Mouse (Mus musculus): Measurements from ENCODE around the gene H2-Q10.
A peak's percentile ranks its signal among the peaks of the same experiment; 100 is the strongest.
"Not testable (repeated sequence)": the region's sequence is repeated elsewhere in the genome, so short reads cannot be mapped to it uniquely, and the experiment has no call there.

The H2-Q10 gene

DNA sequence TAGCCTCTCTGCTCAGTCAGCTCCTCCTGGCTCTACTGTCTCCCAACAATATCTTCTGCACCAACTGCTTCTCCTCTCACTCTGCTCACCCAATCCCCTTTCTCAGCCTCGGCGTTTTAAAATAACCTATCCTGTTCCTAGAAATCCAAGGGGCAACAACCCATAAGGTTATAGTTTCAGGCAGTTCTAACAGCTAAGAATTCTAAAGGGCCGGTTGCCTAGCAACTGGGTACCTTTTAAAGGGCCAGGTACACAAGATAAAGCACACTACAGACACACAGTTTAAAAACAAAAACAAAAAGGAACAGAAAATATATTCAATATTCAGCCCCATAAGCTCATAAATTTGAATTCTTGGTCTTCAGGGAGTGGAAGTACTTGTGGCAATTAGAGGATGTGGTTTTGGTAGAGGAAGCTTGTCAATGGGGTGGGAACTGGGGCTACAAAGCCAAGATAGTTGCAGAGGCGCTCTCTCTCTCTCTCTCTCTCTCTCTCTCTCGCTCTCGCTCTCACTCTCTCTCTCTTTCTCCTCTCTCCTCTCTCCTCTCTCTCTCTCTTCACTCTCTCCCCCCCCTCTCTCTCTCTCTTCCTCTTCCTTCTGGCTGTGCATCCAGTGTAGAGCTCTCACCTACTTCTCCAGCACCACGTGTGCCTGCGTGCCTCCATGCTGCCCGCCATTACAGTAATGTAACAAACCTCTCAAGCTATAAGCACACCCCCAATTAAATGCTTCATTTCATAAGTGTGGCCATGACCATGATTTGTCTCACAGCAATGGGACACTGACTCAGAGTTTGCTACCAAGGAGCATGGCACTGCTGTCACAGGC is 9.2 kb upstream of the H2-Q10 start:
- DNase-seq (ENCODE audit: low spot score), result not testable (repeated sequence)

GRCm38 (mm10) chr17:35465651-35466050 is 4.2 kb upstream of the H2-Q10 start:
- DNase-seq (ENCODE audit: low spot score), result not testable (repeated sequence)

- DNase-seq (ENCODE audit: low spot score), result not testable (repeated sequence)
Measured at GRCm38 (mm10) chr17:35468936-35469335, 953 bp upstream of the H2-Q10 start.

DNA sequence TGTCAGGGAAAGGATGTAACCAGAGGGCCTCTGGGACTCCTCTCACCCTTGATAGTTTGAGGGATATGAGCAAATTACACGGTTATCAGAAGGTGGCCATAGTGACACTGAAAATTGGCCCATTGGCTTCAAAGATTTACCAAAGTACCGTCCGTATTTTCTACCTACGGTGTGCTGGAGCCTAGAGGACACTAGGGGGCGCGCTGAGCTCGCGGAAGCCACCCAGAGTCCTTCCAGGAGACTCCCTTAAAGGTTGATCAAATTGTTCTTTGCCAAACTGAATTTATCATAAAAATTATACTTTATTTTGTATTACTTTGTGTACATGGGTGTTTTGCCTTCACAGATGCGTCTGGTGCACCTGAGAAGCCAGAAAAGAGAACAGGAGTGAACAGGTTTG is 14.2 kb downstream of the H2-Q10 start:
- DNase-seq (ENCODE audit: low spot score), result peak; percentile 9

DNA sequence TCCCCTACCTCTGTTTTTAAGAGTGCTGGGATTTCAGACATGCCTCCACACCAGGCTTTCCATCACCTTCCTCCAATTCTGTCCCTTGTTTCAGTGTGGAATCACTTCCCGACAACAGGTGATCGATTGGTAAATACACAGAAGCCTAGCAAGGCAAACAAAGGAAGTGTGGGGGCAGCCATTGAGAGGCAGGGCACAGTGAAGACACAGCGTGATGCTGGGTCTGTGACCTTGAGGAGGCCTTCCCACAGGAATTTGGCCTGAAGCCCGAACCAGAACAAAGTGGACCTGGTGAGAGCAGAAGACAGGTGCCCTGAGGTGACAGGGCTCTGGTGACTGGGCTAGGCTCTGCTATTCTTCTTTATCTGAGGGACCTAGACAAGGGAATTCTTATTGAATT is 15.8 kb downstream of the H2-Q10 start:
- DNase-seq (ENCODE audit: low spot score), result no peak

DNA sequence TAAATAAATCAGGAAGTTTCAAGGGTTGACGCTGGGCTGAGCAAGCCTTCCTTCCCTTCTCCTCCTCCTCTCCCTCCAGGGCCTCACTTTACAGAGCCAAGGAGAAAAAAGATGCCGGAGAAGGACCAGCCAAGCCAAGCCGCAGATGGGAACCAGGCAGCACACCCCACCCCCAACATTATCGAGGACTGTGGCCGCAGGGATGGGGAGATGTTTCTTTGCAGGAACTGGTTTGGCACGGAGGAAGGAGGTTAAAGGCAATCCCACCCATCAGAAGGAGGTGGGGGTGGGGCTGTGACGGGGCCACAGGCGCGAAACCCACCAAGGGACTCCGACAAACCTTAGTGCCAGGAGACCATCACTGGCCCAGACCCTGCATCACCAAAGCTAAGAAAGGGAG is 16.8 kb downstream of the H2-Q10 start:
- DNase-seq (ENCODE audit: low spot score), result no peak

DNA sequence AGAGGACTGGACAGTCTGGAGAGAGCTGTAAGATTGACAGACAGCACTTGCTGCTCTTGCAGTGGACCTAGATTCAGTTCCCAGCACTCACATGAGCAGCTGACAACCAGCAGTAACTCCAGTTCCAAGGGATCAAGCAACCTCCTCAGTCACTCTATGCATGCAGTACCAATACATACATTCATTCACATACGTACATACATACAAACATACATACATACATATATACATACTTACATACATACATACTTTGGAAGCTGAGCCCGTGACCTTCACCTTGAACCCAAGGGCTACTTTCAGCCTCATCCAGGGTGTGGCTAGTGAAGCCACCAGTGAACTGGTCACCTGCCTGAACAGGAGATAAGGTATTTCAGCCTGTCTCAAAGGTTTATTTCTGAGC is 18.2 kb downstream of the H2-Q10 start:
- no peak for DNase-seq (ENCODE audit: low spot score)

DNA sequence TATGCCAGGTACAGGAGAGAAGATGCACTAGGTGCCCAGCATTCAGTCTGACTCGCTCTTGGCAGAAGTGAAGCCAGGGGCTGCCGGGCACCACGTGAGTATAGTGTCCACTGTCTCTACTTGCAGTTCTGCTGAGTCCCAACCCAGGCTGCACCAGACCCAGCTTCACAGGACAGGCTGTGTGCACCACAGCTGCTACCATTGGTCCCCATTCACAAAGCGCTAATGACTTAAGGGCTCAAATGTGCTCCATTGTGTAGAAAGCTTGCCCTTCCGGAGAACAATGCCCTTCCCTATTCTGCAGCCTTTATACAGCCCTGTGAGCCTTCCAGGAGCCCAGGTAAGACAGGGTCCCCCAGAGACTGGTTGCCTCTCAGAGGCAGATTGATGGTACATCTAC is 20.4 kb downstream of the H2-Q10 start:
- no peak for DNase-seq (ENCODE audit: low spot score)

DNA sequence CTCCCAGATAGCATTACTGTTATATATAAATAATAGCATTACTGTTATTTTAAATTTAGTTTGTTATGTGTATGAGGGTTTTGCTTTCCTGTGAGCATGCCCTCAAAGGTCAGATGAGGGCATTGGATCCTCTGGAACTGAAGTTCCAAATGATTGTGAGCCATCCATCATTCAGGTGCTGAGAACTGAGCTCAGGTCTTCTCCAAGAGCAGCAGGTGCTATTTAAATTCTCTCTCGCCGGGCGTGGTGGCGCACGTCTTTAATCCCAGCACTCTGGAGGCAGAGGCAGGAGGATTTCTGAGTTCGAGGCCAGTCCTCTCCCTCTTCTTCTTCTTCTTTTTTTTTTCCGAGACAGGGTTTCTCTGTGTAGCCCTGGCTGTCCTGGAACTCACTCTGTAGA is 27.2 kb downstream of the H2-Q10 start:
- DNase-seq (ENCODE audit: low spot score), result no peak

DNA sequence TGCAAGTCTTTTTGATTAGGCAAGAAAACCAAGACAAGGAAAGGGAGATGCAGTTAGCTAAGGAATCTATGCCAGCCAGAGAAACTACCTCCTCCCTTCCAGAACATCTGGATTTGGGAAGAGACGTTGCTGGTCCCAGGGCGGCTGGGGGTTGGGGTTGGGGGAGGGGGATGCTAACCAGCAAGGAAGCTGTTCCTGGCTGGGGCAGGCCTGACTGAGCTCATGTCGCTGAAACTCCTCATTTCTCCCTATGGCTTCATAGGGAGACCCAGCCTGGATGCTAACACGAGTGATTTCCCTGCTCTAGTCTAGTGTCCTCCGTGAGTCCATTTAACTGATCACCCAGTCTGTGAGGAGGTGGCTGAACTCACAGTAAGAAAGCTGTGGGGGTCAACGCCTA is 32.3 kb downstream of the H2-Q10 start:
- no peak for DNase-seq (ENCODE audit: low spot score)

DNA sequence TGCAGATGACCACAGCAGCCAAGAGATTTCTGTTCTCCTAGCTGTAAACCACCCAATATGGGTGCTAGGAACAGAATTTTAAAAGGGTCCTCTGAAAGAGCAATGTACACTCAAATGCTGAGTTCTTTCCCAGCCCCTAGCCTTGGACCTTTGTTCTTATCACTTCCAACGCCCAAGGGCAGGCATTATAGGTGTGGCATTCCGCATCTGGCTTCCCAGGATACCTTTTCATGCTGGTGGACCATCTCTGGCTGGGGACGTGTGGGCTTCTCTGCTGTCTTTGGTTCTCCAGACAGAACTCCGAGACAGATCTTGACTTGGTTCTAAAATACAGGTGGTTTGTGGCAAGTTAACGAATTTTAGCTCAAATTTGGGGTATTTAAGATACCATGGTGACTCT is 32.9 kb downstream of the H2-Q10 start:
- no peak for DNase-seq (ENCODE audit: low spot score)

DNA sequence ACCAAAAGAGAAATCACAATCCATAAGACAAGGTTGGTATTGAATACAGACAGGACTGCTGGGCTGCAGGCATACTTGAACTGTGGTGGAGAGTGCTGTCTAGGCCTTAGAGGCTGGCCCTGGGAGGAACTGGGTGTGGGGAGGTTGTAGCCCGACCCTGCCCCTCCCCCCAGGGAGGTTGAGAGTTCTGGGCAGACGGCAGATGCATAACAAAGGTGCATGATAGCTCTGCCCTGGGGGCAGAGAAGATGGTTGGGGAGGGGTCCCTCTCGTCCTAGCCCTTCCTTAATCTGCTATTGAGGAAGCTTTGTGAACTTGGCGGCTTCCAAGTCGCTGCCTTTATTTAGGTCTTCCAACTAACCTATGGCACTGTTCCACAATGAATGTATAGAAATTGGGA is 34.0 kb downstream of the H2-Q10 start:
- DNase-seq (ENCODE audit: low spot score), result no peak

GRCm38 (mm10) chr17:35504628-35505481 is 35.0 kb downstream of the H2-Q10 start:
- DNase-seq (ENCODE audit: low spot score), result no peak

DNA sequence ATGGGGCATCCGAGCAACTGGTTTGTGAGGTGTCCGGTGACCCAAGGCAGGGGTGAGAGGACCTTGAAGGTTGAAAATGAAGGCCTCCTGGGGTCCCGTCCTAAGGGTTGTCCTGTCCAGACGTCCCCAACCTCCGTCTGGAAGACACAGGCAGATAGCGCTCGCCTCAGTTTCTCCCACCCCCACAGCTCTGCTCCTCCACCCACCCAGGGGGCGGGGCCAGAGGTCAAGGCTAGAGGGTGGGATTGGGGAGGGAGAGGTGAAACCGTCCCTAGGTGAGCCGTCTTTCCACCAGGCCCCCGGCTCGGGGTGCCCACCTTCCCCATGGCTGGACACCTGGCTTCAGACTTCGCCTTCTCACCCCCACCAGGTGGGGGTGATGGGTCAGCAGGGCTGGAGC is 35.9 kb downstream of the H2-Q10 start, which contains the start of gene Pou5f1:
TSS of gene Pou5f1 (plus strand) at position 243 of the 400 bp plus-strand sequence.
- DNase-seq (ENCODE audit: low spot score), result no peak

- no peak for DNase-seq (ENCODE audit: low spot score)
Measured at GRCm38 (mm10) chr17:35506881-35507280, 37.0 kb downstream of the H2-Q10 start.

DNA sequence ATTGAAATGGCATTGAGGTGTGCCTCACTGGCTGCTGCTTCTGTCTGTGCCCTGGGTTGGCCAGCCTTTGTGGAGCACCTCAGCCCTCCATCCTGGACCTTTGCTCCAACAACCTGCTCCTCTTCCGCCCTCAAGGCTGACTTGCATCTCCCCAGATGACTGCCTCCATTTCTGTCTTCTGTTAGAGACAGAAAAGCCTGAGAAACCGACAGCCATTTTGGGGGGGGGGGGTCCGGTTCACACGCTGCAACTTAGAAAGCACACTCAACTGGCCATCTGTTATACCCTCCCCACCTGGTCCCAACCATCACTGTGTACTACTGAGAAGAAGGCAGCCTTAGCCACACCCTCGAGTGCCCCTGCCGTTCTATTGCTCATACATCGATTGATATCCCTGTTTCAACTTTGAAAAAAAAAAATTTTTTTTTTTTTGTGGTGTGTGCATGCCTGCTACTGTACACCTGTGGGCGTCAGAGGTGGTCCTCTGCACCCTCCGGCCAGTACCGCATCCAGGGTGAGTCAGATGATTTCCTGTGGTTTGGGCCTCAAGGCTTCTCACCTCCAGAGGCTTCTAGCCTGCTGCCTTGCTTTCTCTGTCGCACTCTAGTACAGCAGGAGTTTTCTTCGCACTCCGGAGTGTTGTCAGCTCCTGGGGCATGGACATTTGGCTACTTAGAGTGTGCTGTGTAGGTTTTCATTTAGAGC is 37.8 kb downstream of the H2-Q10 start:
- no peak for DNase-seq (ENCODE audit: low spot score)

- DNase-seq (ENCODE audit: low spot score), result not testable (repeated sequence)
Measured at GRCm38 (mm10) chr17:35508279-35508678, 38.4 kb downstream of the H2-Q10 start.

- DNase-seq (ENCODE audit: low spot score), result no peak
Measured at GRCm38 (mm10) chr17:35509284-35509683, 39.4 kb downstream of the H2-Q10 start.

DNA sequence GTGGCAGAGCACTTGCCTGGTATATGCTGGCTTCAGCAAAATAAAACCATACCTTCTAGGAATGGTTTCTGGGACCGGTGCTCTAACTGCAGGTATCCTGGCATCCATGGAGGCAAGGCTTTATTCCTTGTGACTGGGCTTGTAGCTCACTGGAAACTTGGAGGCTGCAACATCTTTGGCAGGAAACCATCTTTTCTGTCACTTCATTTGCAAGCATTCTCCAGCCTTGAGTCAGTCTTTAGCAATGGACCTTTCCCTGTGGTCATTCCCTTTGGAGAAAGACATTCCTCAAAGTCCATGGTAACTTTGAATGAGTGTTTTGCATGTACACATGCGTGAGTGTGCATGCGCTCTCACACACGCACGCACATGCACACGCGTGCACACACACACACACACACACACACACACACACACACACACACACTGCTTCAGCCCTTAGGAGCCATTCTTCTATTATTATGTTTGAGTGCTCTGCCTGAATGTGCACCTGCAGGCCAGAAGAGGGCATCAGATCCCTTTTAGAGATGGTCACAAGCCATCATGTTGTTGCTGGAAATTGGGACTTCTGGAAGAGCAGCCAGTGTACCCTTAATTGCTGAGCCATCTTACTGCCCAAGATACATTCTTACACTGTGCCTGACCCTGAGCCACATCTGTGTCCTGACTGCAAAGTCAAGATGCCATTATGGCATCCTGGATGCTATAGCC is 43.2 kb downstream of the H2-Q10 start:
- DNase-seq (ENCODE audit: low spot score), result no peak

DNA sequence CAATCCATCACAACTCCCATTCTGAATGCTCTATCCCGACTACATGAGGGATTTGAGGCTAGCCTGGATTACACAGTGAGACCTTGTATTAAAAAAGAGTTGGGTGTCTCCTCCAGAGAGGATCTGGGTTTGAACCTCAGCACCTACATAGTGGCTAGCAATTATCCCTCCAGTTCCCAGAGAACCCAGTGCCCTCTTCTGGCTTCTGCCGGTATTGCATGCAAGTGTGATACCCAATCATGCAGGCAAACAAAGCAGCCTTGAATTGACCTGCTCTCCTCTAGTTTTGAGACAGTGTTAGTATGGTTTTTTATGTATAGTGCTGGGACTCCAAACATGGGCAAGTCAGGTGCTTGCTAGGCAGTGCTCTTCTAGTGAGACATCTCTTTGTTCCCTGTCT is 44.0 kb downstream of the H2-Q10 start:
- no peak for DNase-seq (ENCODE audit: low spot score)

DNA sequence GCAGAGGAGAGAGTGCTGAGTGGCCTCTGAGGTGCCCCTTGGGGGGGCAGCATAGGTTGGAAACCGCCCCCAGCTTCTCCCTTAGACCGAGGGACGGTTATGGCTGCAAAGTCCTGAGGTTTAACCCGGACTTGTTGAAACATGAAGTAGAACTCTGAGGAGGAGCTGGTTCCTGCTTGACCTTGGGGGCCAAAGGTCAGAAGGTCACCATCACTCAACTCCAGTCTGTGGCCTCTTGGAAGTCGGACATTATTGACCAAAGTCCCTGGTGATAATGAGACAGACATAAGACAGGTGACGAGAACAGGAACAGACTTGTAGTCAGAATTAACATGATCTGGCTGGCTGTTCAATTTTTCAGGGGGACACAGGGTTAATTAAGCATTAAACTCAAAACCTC is 44.9 kb downstream of the H2-Q10 start:
- DNase-seq (ENCODE audit: low spot score), result no peak
